Mouse (Mus musculus) embryo, embryonic 10 days (tissue): ENCODE data around the gene Tmsb15l.
"Not testable (repeated sequence)": the region's sequence is repeated elsewhere in the genome, so short reads cannot be mapped to it uniquely, and the experiment has no call there.

Experiments
- DNase-seq: peaks from one replicate; pipeline ENCODE4 v3.0.0-alpha.2; 2015; ENCODE audit warnings: low spot score

Gene Tmsb15l

DNA sequence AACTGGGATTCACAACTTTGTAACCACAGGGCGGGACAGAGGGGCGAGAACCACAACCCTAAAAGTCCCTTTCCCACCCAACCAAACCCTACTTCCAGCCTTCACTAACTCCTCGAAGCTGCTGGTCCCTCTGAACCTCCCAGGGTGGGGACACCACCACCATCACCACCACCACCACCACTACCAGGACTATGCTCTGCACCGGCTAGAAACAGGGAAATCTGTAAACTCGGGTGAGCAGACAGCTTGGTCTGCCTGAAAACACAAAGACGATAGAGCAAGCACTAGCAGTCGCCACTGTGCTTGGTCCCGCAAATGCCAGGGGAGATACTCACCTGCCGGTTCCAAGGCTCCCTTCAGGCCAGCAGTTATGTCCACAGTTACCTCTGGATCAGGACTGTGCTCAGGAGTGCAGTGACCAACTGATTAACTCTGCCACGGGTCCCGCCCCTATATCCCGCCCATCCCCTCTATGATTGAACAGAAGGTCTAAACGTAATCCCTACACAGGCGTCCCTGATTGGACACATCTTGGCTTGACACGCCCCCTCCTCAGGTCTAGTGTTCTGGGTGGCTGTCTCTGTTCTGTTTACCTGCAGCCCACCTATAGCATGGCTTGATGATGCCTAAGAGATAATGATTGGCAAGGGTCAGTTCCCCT lies at the start of gene Tmsb15l, which contains the start of gene Tmsb15b1:
Gene Tmsb15l (minus strand): TSS at position 446 of the 661 bp plus-strand sequence.
Gene Tmsb15b1 (minus strand): TSS at position 451 of the 661 bp plus-strand sequence.
- DNase-seq = peak; percentile 83

GRCm38 (mm10) chrX:137019310-137019709 lies 42.6 kb upstream of the Tmsb15l start:
- DNase-seq = peak; percentile 70

GRCm38 (mm10) chrX:137017668-137018067 lies 41.0 kb upstream of the Tmsb15l start:
- DNase-seq = no peak

- DNase-seq = peak; percentile 78
Measured at GRCm38 (mm10) chrX:137015099-137015709, 38.5 kb upstream of the Tmsb15l start.

DNA sequence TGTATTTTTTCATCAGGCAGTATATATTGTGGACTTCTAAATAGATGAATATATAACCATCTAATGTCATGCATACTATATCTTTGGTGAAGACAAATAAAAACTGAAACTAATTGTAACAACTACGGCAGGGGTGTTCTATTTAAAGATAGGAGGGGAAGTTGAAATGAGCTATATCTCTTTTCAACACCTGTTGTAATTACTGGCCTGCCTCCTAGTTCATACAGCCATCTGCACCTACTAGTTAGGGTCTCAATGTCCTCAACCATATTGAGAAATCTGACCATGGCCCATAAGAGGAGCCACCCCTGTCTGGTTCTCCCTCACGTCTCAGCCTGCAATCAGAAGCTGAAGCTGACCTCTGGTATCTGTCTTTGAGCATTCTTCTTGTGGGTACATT lies 19.6 kb upstream of the Tmsb15l start:
- DNase-seq = no peak

GRCm38 (mm10) chrX:136993641-136994040 lies 17.0 kb upstream of the Tmsb15l start:
- DNase-seq = no peak

DNA sequence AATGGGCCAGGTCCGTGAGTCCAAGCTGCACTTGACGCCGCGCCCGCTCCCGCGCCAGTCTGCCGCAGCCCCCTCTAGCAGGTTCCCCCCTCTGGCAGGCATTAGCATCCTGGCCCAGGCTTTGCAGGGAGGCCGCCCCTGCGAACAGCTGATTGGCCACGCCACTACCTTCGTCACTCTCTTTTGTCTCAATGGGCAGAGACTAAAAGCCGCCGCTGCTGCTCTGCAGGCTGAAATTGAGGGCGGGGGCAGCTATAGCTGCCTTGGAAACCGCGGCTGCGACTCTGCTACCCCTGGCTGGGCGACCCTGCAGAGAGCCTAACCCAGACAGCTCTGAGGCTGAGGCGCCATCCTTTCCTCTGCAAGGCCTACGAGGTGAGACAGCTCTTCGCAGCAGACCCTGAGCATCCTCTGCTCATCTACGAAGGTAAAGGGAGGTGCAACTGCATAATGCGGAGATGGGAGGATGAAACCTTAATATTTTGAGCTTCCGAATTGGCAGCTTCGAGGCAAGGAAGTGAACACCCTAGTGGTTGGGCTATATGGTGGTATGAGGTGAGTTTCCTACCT lies 16.4 kb upstream of the Tmsb15l start, which contains the start of gene Zcchc18:
Gene Zcchc18 (plus strand): TSS at position 178 of the 570 bp plus-strand sequence.
- DNase-seq = peak; percentile 89

- DNase-seq = no peak
Measured at GRCm38 (mm10) chrX:136992191-136992965, 15.7 kb upstream of the Tmsb15l start.

GRCm38 (mm10) chrX:136991274-136991673 lies 14.6 kb upstream of the Tmsb15l start:
- DNase-seq = no peak

- DNase-seq = no peak
Measured at GRCm38 (mm10) chrX:136986039-136986438, 9.4 kb upstream of the Tmsb15l start.

DNA sequence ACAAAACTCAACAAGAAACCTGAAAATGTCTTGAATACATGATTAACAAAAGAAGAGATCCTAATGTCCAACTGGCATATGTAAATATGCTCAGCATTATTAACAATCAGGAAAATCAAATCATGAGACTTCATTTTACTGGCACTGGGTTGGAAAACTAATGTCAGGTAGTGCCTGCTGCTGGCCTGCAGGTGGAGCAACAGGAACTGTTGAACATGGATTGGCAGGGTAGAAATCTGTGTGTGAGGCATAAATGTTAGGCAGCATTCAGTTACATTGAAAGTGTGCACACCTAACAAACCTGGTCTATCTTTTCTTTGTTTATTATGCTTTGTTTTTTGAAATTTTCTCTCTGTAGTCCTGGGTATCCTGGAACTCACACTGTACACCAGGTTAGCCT lies 1.9 kb upstream of the Tmsb15l start:
- peak; percentile 5 for DNase-seq

GRCm38 (mm10) chrX:136975397-136975796 lies 1.3 kb downstream of the Tmsb15l start, which contains the start of gene Tmsb15b2:
TSS of gene Tmsb15b2 (minus strand) at chrX:136975497.
- not testable (repeated sequence) for DNase-seq

GRCm38 (mm10) chrX:136959688-136960087 lies 17.0 kb downstream of the Tmsb15l start:
- DNase-seq = peak; percentile 8

DNA sequence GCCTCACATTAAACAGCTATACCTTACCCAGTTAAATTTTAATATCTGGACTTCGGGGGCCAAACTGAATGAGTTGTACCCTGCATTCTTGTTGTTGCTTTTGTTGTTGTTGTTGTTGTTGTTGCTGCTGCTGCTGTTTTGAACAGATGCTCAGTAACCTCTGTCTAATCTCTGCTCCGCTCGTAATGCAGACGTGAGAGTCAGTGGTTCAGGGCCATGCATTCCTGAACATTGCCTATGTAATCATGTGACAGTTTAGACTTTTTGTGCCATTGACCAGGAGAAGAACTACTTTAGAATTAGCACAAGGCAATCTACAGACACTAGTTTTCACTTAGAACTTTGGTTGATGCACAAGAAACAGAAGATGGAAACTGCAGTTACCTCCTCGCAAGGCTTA lies 18.4 kb downstream of the Tmsb15l start:
- DNase-seq = not testable (repeated sequence)

DNA sequence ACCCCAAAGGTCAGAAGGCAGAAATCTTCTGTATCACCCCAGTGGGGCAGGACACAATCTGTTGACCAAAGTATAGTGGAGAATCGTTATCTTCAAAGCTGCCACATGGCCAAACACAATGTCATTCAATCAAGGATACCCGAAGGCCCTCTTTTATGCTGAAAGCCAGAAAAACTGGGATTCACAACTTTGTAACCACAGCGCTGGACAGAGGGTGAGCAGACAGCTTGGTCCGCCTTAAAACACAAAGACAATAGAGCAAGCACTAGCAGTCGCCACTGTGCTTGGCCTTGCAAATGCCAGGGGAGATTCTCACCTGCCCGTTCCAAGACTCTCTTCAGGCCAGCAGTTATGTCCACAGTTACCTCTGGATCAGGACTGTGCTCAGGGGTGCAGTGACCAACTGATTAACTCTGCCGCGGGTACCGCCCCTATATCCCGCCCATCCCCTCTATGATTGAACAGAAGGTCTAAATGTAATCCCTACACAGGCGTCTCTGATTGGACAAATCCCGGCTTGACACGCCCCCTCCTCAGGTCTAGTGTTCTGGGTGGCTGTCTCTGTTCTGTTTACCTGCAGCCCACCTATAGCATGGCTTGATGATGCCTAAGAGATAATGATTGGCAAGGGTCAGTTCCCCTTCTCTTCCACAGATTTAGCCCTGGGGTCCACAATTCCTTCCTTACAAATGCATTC lies 18.9 kb downstream of the Tmsb15l start:
- DNase-seq = peak; percentile 64

- no peak for DNase-seq
Measured at GRCm38 (mm10) chrX:136937985-136938384, 38.7 kb downstream of the Tmsb15l start.

DNA sequence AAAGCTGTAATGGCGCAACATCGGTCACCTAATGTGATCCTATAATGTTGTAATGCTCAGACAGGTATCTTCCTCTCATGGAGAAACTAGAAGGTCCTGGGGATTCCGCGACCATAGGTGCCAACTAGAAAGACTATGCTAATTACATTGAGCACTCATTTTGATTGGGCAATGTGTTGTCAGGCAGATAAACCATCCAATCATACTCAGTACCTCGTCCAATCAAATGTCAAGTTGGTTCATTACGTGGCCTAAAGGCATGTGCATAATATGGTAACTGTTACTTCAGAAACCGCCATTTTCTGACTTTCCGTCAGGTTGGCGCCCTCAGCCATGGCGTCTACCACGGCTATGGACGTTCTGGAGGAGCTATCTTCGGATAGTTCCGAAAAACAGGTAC lies 49.6 kb downstream of the Tmsb15l start, which contains the start of gene H2bfm:
Gene H2bfm (plus strand): TSS at position 295 of the 400 bp plus-strand sequence.
- no peak for DNase-seq

DNA sequence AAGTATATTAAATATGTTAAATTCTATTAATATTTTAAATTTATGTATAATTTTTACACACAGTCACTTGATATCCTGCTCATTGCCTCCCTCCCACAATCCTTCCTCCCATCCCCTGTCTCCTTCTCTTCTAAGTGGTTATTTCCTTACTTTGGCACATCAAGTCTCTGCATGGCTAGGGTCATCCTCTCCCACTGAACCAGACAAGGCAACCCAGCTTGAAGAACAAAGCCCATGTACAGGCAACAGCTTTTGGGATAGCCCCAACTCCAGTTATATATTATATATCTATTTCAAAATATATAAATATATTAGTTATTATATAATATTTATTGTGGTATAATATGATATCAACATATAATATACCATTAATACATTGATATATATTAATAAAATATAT lies 50.8 kb downstream of the Tmsb15l start:
- DNase-seq = peak; percentile 22
